Mouse (Mus musculus): ENCODE data around the gene Gpr68. TPM values are rescaled to one million over a fixed set of nuclear protein-coding genes. Genes with fewer than 3 reads are reported as not detected.

Gene Gpr68
- polyA plus RNA-seq, 1 experiment = 24.2 TPM

DNA sequence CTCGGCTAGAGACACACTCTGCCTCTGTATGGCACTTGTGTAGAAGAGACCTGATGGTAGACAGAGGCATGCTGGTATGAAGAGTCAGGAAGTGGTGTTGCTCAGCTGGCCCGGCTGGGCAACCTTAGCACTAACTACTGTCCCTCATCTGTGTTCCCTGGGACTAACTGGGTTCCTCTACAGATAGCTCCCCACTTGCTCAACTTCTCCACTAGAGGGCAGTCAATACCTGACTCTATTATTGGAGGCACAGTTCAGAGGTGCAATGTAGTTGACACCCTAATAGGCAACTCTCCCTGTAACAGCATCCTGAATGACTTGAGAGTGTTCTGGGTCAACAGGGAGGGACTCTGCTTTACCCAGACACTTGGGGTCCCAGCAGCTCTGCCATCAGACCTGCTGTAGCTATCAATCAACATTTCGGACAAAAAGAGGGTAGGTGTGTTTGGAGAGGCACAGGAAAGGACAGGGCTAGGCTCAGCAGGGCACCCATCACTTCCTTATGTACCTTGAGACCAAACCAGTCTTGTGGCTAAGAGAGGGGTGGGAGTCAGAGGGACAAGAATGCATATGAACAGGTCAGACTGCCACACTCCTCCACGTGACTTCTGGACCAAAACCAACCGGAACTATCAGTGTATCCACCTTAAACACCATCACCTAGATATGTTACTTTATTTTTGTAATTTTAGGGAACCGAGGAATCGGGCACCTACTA, 58.4 kb downstream of the Gpr68 start:
- peak; percentile 67 to 80 for DNase-seq
- H3K27ac ChIP-seq (ENCODE audit: insufficient read depth, low read length) = no peak overlapping the region
- H3K4me1 ChIP-seq (ENCODE audit: control insufficient read depth, insufficient read depth, low read length) = peaks cover 7% of the 10 kb centered on the region
- WGBS = 80% methylated on average over 7 of the region's 7 CpGs
- TF ChIP-seq POLR2A (IDR thresholded peaks at IDR 0.05; ENCODE audit: borderline replicate concordance, insufficient read depth, low read length) = no peak
- TF ChIP-seq CTCF (IDR thresholded peaks at IDR 0.05; ENCODE audit: borderline replicate concordance, insufficient read depth, low read depth, low read length) = peak; percentile 81
- no peaks in the 10 kb centered on the region for H3K27me3 ChIP-seq (ENCODE audit: control insufficient read depth, insufficient read depth, low read length)
- no peak overlapping the region for H3K4me3 ChIP-seq (replicated peaks; ENCODE audit: insufficient read depth, low read depth, low read length)

DNA sequence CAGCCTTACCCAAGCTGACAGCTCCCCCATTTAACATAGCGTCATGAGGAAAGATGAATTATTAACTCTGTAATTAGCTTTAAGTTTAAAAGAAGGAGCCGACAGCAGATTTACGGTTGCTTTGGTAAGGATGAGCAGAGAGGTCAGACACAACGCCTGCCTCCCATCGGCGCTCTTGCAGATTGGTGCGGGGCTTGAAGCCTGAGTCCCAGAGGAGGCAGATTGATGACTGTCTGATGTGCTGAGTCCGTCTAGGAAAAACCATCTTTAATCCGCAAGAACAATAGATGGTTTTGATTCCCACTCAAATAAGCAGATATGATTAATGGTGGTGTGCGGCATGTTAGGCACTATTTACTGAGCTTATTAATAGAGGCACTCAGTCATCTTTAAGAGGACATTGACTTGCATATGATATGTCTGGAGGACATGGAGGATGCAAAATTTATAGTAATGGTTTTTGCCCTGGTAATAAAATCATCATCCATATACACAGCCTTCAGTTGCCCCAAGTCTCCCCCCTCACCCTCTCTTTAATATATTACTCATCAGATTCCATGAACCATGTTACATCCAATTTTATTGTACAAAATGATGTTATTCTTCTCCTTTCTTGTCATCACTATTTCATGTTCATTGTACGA, 60.4 kb downstream of the Gpr68 start:
- 87% methylated on average over 11 of the region's 11 CpGs for WGBS
- DNase-seq = no peak
- Histone ChIP-seq H3K4me3 (replicated peaks; ENCODE audit: insufficient read depth, low read depth, low read length) (no peak overlapping the region), H3K4me1 (ENCODE audit: control insufficient read depth, insufficient read depth, low read length) (peaks cover 7% of the 10 kb centered on the region), H3K27ac (ENCODE audit: insufficient read depth, low read length) (no peak overlapping the region), H3K27me3 (ENCODE audit: control insufficient read depth, insufficient read depth, low read length) (no peaks in the 10 kb centered on the region)
- no peak for TF ChIP-seq CTCF (IDR thresholded peaks at IDR 0.05; ENCODE audit: borderline replicate concordance, insufficient read depth, low read depth, low read length)
- no peak for TF ChIP-seq POLR2A (IDR thresholded peaks at IDR 0.05; ENCODE audit: borderline replicate concordance, insufficient read depth, low read length)

DNA sequence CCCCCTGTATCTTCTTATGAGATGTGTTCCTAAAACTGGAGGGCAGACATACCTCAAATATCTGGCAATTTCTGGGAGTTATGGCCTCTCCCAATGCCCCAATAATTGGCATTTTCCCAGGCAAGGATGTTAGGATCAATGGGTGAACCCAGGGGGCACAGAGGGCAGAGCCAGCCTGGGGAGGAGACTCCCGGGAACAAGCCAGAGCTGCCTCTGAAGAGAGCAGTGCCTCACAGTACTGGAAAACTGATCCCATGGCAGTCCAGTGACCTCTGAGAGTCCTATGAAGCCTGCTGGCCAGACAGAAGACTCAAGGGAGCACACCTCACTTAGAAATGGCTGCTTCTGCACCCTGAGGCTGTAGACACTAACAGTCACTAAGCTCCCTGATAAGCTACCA, 61.4 kb downstream of the Gpr68 start:
- H3K4me1 ChIP-seq (ENCODE audit: control insufficient read depth, insufficient read depth, low read length) = peaks cover 7% of the 10 kb centered on the region
- no peak for DNase-seq
- H3K27ac ChIP-seq (ENCODE audit: insufficient read depth, low read length) = no peak overlapping the region
- no peaks in the 10 kb centered on the region for H3K27me3 ChIP-seq (ENCODE audit: control insufficient read depth, insufficient read depth, low read length)
- H3K4me3 ChIP-seq (replicated peaks; ENCODE audit: insufficient read depth, low read depth, low read length) = no peak overlapping the region
- 63% methylated on average over 1 of the region's 1 CpGs for WGBS
- TF ChIP-seq CTCF (IDR thresholded peaks at IDR 0.05; ENCODE audit: borderline replicate concordance, insufficient read depth, low read depth, low read length) (no peak), POLR2A (IDR thresholded peaks at IDR 0.05; ENCODE audit: borderline replicate concordance, insufficient read depth, low read length) (no peak)

DNA sequence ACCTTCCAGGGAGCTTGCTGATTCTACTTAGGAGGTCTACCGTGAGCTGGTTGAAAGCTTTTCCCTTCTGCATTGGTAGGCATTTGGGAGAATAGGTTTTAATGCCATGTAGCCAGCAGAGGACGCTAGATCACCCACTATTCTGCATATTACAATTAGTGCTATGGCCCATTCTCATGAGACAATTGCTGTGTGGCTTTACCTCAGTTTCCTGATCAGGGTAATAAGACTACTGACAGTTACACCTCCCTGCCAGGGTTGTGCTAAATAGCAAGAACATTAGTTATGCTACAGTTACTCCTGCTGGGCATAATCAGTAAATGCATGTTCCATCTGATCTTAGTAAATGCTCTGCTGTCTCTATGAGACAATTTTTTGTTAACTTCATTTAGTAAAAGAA, 62.2 kb downstream of the Gpr68 start:
- Histone ChIP-seq H3K27ac (ENCODE audit: insufficient read depth, low read length) (no peak overlapping the region), H3K4me1 (ENCODE audit: control insufficient read depth, insufficient read depth, low read length) (peaks cover 2% of the 10 kb centered on the region; the same call in 1 of the 2 replicates), H3K27me3 (ENCODE audit: control insufficient read depth, insufficient read depth, low read length) (no peaks in the 10 kb centered on the region), H3K4me3 (replicated peaks; ENCODE audit: insufficient read depth, low read depth, low read length) (no peak overlapping the region)
- no peak for DNase-seq
- TF ChIP-seq POLR2A (IDR thresholded peaks at IDR 0.05; ENCODE audit: borderline replicate concordance, insufficient read depth, low read length) (no peak), CTCF (IDR thresholded peaks at IDR 0.05; ENCODE audit: borderline replicate concordance, insufficient read depth, low read depth, low read length) (no peak; the same call in 1 of the 2 replicates)
- 35% methylated on average over 2 of the region's 2 CpGs for WGBS

DNA sequence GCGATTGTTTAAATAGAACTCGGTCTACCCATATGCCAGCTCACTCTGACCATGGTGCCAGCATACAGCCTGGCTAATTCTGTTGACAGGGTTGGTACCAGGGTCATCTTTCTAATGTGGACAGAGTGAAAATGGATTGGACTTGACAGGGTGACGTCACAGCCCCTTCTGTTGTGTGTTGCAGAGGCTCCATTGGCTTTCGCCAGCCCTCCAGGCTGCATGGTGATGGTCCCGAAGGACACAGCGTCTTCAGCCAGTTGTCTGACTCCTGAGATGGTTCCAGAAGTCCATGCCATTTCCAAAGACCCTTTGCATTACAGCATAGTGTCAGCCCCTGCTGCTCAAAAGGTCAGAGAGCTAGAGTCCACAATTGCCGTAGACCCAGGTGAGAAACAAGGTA, 63.5 kb downstream of the Gpr68 start:
- no peaks in the 10 kb centered on the region for H3K27me3 ChIP-seq (ENCODE audit: control insufficient read depth, insufficient read depth, low read length)
- WGBS = 83% methylated on average over 7 of the region's 7 CpGs
- no peak overlapping the region for H3K4me3 ChIP-seq (replicated peaks; ENCODE audit: insufficient read depth, low read depth, low read length)

DNA sequence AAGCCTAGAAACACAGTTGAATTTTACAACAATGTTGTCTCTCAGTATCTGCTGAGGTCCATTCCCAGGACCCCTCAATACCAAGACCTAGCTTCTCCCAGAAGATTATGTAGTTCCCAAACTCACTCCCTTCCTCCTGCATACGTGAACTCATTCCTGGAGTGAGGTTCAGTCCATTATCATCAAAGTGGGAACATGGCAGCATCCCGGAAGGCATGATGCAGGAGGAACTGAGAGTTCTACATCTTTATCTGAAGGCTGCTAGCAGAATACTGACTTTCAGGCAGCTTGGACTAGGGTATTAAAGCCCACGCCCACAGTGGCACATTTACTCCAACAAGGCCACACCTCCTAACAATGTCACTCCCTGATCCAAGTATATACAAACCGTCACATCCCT, 64.8 kb downstream of the Gpr68 start:
- Histone ChIP-seq H3K27me3 (ENCODE audit: control insufficient read depth, insufficient read depth, low read length) (no peaks in the 10 kb centered on the region), H3K27ac (ENCODE audit: insufficient read depth, low read length) (no peak overlapping the region), H3K4me1 (ENCODE audit: control insufficient read depth, insufficient read depth, low read length) (peaks cover 9% of the 10 kb centered on the region), H3K4me3 (replicated peaks; ENCODE audit: insufficient read depth, low read depth, low read length) (no peak overlapping the region)
- no peak for TF ChIP-seq POLR2A (IDR thresholded peaks at IDR 0.05; ENCODE audit: borderline replicate concordance, insufficient read depth, low read length)
- no peak for TF ChIP-seq CTCF (IDR thresholded peaks at IDR 0.05; ENCODE audit: borderline replicate concordance, insufficient read depth, low read depth, low read length)
- 92% methylated on average over 4 of the region's 4 CpGs for WGBS
- DNase-seq = no peak

More for the DNA sequence above, 63.5 kb downstream of the Gpr68 start:
- TF ChIP-seq CTCF (IDR thresholded peaks at IDR 0.05; ENCODE audit: borderline replicate concordance, insufficient read depth, low read depth, low read length) = no peak
- no peak for TF ChIP-seq POLR2A (IDR thresholded peaks at IDR 0.05; ENCODE audit: borderline replicate concordance, insufficient read depth, low read length)
- DNase-seq = no peak
- H3K4me1 ChIP-seq (ENCODE audit: control insufficient read depth, insufficient read depth, low read length) = no peaks in the 10 kb centered on the region
- H3K27ac ChIP-seq (ENCODE audit: insufficient read depth, low read length) = no peak overlapping the region

DNA sequence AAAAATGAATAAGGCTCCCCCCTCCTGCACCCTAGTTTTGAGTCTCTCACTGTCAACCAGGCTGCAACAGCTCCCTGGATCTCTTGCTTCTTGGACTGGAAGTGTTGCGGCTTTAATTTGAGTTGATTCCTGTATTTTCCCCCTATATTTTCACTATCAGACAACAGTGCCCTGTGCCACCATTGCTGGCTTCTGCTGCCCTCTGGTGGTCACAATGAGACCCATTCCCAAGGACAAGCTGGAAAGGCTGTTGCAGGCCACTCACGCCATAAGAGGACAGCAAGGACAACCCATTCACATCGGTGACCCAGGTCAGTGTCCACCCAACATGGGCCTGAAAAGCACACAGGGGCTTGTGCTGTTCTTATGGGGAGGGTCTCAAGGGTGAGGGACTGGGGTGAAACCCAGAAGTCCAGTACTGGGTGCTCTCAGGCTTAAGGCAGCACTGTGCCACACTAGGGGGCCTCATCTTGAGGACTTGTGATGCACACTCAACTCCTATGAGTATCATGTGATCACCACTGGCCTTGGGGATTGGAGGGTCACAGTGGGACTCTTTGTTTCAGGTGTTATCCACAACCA, 66.7 kb downstream of the Gpr68 start:
- WGBS = 4% methylated on average over 3 of the region's 3 CpGs
- DNase-seq = peak; percentile 79 to 87
- peaks cover 10% of the 10 kb centered on the region for H3K4me1 ChIP-seq (ENCODE audit: control insufficient read depth, insufficient read depth, low read length)
- H3K4me3 ChIP-seq (replicated peaks; ENCODE audit: insufficient read depth, low read depth, low read length) = no peak overlapping the region
- no peaks in the 10 kb centered on the region for H3K27me3 ChIP-seq (ENCODE audit: control insufficient read depth, insufficient read depth, low read length)
- TF ChIP-seq CTCF (IDR thresholded peaks at IDR 0.05; ENCODE audit: borderline replicate concordance, insufficient read depth, low read depth, low read length) (peak; percentile 97), POLR2A (IDR thresholded peaks at IDR 0.05; ENCODE audit: borderline replicate concordance, insufficient read depth, low read length) (no peak)
- no peak overlapping the region for H3K27ac ChIP-seq (ENCODE audit: insufficient read depth, low read length)

Data from cerebellum, adult 2 months (tissue).